Mouse (Mus musculus) ovary, postnatal 14 days (tissue): ENCODE measurements around the gene Lrrn2.
A peak's percentile ranks its signal among the peaks of the same experiment; 100 is the strongest.

ENCODE experiments used
- DNase-seq: peaks from one replicate; pipeline ENCODE4 v3.0.0; 2022; ENCODE audit warnings: low spot score

Lrrn2 gene

DNA sequence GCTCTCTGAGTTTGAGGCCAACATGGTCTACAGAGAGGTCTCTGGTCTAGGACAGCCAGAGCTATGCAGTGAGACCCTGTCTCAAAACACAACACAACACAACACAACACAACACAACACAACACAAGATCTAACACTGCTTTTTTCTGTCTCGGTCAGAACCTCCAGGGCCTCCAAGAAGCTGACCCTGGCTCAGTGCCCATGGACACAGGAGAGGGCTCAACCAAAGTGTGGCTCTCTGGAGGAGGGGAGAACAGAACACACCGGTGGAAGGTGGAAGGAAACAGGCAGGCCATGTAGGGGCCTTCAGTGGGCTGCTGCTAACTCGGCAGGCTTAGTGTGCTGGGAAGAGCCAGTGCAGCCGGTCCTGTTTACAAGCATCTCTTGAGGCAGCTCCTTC lies 5.6 kb downstream of the Lrrn2 start:
- no peak for DNase-seq

DNA sequence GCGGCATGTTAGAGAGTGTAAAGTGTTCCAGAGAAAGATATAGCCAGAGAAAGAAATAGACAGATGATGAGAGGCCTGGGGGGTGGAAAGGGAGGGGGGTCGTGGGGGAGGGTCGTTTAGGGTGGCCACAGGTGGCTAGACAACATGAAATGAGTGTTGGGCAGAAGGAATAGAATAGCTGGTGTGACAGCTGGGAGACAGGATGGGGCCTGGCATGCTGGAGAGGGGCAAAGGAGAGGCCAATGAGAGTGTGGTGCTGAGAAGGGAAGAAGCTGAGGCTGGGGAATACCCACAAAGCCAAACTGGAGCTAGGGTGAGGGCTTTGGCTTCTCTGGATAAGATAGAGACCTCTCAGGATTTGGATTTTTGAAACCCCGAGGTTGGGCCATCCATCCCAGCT lies 6.6 kb downstream of the Lrrn2 start:
- no peak for DNase-seq

GRCm38 (mm10) chr1:132888811-132889210 lies 8.7 kb downstream of the Lrrn2 start:
- no peak for DNase-seq

- no peak for DNase-seq
Measured at GRCm38 (mm10) chr1:132890161-132890794, 10.2 kb downstream of the Lrrn2 start.

GRCm38 (mm10) chr1:132892065-132892464 lies 12.0 kb downstream of the Lrrn2 start:
- no peak for DNase-seq

GRCm38 (mm10) chr1:132893311-132894077 lies 13.4 kb downstream of the Lrrn2 start:
- DNase-seq: peak; percentile 18

GRCm38 (mm10) chr1:132899029-132899428 lies 19.0 kb downstream of the Lrrn2 start:
- no peak for DNase-seq

DNA sequence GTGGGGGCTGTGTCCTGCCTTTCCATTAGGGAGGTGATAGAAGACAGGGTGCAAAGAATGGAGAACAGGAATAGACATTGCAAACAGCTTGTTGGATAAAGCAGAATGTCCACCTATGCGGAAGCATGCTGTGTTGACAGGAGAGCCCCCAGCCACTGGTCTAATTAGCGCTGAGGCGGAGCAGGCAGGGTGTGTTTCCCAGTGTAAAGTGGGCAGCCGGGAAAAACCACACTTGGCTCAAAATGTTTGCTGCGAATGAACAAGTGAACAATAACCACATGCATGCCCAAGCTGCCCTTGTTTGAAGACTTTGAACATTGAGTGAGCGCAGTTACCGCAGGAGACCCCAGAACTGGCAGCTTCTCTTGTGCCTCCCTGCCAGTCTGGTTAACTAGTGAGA lies 19.6 kb downstream of the Lrrn2 start:
- no peak for DNase-seq

DNA sequence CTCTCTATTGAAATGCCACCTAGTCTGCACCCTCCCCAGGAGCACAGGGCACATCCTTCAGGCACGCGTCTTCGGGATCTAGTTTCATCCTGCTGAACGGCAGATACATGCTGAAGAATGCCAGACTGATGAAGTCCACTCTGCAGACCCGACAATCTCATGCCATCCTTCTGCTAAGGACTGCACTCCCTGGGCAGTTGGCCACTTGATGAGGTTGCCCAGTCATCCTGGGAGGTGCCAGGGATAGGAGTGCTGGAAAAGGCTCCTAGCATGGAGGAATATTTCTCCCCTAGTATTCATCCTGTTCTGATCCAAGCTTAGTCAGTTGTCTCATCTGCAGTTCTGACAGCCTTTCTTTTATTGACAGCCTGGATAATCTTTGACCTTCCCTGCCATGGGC lies 20.9 kb downstream of the Lrrn2 start:
- no peak for DNase-seq

DNA sequence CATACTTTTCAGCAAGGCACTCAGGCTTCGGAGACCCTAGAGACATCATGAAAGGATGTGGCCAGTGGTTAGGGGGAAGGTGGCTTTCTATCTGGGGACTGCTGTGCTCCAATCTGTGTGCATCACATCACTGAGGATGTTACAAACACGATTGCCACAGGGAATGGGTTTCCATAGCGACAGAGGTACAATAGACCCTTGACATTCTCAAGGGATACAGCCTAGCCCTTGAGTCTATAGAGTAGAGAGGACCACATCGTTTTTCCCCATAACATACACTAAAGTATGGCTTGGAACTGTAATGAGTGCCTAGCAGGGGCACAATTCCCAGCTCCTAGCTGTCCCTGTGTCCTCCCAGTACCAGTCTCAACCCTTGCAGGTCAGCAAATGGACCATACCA lies 23.4 kb downstream of the Lrrn2 start:
- DNase-seq: no peak

DNA sequence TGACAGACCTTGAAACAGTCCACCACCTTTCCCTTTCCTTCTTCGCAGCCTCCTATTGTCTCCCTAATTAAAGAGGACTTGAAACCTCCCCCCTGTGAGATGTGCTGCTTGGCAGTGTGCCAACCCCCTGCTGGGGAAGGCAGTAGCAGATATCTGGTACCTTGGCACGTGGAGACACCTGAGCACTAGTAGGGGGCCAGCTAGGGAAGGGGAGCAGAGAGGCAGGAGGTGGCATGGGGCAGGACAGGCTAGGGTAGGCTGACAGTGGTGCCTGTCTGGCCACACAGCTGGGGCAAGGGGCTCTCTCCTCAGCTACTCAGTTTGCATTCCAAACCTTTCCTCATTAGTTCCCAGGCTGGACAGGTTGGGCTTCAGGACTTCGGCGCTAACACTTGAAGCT lies 29.0 kb downstream of the Lrrn2 start:
- no peak for DNase-seq

GRCm38 (mm10) chr1:132909951-132910350 lies 29.9 kb downstream of the Lrrn2 start:
- no peak for DNase-seq

DNA sequence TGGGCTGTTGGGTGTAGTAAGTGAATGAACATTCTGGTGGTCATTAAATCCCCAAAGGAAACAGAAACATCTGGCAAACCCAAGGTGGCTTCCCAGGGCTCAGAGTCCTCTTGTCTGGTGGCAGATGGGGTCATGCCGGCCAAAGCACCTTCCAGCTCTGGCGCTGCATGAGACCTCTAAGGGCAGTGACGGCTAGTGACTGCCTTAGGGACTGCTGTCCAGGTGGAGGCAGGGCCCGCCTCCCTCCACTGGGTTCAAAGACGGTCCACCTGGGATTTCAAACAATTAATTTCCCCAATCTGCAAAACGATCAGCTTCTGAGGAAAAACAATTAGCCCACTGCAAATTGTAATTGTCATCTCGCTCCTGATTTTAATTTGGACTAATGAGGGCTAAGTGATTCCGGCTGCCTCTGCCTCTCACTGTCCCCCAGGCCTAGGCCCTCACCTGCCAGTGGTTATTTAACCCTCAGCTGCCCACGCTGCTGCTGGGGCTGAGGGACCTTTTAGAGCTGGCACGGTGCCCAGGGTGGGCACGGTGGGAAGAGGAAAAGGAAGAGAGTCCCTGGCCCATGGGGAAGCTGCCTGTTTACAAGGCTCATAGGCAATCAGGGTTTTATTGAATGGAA lies 30.5 kb downstream of the Lrrn2 start:
- DNase-seq: no peak

DNA sequence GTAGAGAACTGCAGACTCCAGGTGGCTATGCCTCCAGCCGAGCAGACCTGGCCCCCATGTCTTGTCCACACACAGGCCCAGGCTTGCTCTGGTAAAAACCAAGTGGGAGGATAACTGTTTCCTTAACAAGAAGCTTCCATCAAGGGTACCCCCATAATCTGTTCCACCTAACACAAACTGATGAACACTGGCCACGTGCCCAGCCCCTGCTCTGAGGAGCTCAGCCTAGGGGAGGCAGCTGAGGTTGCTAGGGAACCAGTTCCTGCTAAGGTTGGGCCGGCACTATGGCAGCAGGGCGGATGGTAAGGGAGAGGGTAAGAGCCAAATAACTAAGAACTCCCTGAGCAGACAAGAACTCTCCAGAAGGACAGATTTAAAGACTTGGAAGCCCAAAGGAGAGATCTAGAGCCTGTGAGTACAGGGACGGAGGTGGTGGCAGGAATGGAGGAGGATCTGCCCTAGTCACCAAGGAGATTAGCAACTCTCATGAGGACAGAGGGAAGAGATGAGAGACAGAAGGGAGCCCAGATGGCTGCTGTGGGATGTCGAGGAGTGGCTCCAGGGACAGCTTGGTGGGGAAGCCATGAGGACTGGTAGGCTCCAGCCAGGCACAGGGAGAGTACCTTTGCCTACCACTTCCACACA lies 35.9 kb downstream of the Lrrn2 start:
- no peak for DNase-seq

GRCm38 (mm10) chr1:132917554-132917953 lies 37.5 kb downstream of the Lrrn2 start:
- no peak for DNase-seq

DNA sequence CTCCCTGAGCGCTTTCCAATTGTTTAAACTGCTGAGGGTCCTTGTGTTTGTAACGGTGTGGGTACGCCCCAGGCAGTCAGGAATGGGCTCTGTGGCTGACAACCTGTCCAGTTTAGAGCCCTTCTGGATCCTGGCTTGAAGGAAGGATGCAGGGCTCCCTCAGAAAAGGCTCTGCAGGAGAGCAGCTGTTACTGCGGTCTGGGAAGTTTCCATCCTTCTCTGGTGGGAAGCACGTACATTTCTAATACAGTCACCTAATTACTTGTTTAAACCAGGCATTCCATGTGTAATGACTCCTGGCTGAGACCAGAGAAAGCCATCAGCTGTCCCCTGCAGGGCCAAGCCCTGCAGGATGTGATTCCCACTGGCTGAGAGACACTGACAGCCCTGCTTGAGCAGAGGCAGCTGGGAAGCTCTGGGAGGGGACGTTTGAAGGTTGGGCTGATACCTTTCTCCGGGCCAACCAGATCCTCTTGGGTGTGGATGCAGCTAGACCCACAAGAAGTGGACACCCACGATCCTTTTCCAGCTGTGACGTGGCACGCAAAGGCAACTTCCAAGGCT lies 38.1 kb downstream of the Lrrn2 start:
- no peak for DNase-seq

- DNase-seq: no peak
Measured at GRCm38 (mm10) chr1:132919258-132919657, 39.2 kb downstream of the Lrrn2 start.

DNA sequence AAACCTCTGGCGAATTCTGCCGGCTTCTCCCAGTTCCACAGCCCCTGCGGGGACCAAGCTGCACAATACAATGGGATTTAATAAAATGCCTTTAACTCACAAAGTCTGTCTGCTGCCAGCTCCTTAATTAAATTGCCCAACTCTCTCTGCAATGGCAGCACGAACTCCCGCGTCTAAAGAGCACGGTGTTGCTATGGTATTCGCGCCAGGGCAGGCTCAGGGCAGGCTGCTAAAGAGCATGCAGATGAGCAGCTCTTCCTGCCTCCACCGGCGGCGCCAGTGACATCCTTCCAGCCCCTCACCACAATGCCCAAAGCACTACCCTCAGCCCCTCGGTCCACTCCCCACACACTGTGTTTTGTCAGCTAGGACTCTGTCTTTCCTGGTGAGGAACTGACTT lies 41.0 kb downstream of the Lrrn2 start:
- no peak for DNase-seq

DNA sequence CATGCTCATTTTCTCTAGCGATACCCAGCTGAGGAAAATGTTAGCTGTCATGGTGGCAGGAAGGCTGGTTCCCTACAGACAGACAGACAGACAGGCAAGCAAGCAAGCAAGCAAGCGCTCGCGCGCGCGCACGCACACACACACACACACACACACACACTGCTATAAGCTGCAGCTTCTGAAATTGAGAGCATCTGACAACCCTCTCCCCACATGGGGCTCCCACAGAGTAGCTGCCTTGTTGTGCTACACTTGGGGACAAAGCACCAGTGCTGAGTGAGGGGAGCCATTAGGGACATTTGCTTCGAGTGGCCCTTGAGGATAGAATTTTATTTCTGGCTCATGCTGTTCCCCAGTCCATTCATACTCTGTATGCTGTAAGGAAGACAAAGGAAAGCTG lies 42.2 kb downstream of the Lrrn2 start:
- DNase-seq: no peak

GRCm38 (mm10) chr1:132925270-132925669 lies 45.2 kb downstream of the Lrrn2 start:
- no peak for DNase-seq

DNA sequence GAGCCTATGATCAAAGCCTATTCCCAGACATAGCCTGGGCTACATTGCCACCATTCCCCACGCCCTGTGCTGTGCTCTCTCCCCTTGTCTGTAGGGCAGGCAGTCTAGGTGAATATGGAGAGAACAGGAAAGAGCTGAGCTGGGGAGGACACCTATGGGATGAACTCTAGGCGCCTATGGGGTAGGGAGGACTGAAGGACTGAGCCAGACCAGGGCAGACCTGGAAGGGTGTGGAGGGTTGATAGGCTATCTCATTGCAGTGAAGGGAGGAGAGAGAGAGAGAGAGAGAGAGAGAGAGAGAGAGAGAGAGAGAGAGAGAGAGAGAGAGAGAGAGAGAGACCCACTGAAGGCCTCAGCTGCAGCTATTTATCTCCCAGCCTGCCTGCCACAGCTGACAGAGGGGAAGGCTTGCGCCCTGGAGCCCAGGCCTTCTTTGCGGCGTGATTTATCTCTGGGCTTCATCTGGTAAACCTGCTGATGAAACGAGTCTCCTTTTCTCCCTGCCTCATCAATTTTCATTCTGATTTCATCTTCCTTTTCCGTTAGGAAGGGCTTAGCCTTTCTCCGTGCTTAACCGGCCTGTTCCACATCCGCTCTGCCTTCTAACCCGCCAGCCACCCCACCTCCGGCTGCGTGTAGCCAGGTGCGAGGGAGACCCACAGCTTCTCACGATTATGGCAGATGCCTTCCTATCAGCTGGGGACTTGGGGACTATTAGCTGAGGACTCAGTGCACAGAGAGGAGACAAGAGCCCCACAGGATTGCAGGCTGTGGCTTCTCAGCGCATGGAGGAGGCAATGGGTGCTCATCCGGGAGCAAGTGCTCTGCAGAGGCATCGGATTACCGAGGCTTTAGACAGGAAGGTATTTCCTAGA lies 48.2 kb downstream of the Lrrn2 start:
- DNase-seq: no peak

- no peak for DNase-seq
Measured at GRCm38 (mm10) chr1:132928907-132929250, 48.8 kb downstream of the Lrrn2 start.
